Mouse (Mus musculus): ENCODE results near the gene Tmprss13. TPM values are rescaled to one million over a fixed set of nuclear protein-coding genes. Genes with fewer than 3 reads are reported as not detected.

The Tmprss13 gene
- polyA plus RNA-seq, 1 experiment from 2014 or later, result 0.12 TPM

DNA sequence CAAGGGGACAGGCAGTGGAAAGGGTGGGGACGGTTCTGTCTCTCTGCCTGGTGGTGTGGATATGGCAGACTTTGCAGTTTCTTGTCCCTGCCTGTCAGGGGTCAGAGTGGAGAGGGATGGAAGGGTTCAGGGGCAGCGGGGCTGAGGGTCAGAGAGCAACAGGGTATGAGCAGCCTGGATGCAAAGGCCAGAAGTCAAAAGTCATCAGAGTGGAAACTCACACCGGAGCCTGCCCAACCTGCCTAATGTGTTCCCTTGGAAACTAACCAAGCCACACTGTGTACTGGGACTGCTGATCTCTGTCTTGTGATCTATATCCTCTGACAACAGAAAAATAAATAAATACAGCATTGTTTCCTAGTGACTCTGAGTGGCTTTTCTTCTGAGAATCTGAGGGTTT is 76.9 kb downstream of the Tmprss13 start:
- Histone ChIP-seq H3K4me3 (no peak overlapping the region), H3K27me3 (ENCODE audit: insufficient read depth, poor library complexity, severe bottlenecking) (no peaks in the 10 kb centered on the region), H3K27ac (no peak overlapping the region), H3K4me1 (replicated peaks) (no peaks in the 10 kb centered on the region), H3K36me3 (peaks cover 53% of the 10 kb centered on the region), H3K9me3 (no peaks in the 10 kb centered on the region)
- DNase-seq (ENCODE audit: low spot score), result no peak
- 53% methylated on average over 3 of the region's 3 CpGs for WGBS

Other genes with a start within 250 kb of the Tmprss13 start
- 0.38 and 0.60 TPM in 2 replicates for gene Jaml, start 239.9 kb upstream of the Tmprss13 start, polyA plus RNA-seq (2016; fragmentation: Nextera tagmentation; extraction: Ambion mirVana)
- gene Scn2b, start 201.3 kb upstream of the Tmprss13 start, polyA plus RNA-seq (2016; fragmentation: Nextera tagmentation; extraction: Ambion mirVana), result 3.5 and 4.3 TPM in 2 replicates
- gene Scn4b, start 180.7 kb upstream of the Tmprss13 start, polyA plus RNA-seq (2016; fragmentation: Nextera tagmentation; extraction: Ambion mirVana), result 0.58 and 0.62 TPM in 2 replicates
- not detected in 2 replicates for gene BC049352, start 137.1 kb upstream of the Tmprss13 start, polyA plus RNA-seq (2016; fragmentation: Nextera tagmentation; extraction: Ambion mirVana)
- gene Tmprss4, start 115.0 kb upstream of the Tmprss13 start, polyA plus RNA-seq (2016; fragmentation: Nextera tagmentation; extraction: Ambion mirVana), result 0.22 TPM in 1 of 2 replicates, not detected in the other
- 0.65 and 0.71 TPM in 2 replicates for gene Il10ra, start 50.0 kb upstream of the Tmprss13 start, polyA plus RNA-seq (2016; fragmentation: Nextera tagmentation; extraction: Ambion mirVana)
- gene Fxyd6, start 51.1 kb downstream of the Tmprss13 start, polyA plus RNA-seq (2016; fragmentation: Nextera tagmentation; extraction: Ambion mirVana), result 155 and 167 TPM in 2 replicates
- 0.93 and 1.1 TPM in 2 replicates for gene Fxyd2, start 80.6 kb downstream of the Tmprss13 start, polyA plus RNA-seq (2016; fragmentation: Nextera tagmentation; extraction: Ambion mirVana)
- 0.78 and 0.92 TPM in 2 replicates for gene Dscaml1, start 107.5 kb downstream of the Tmprss13 start, polyA plus RNA-seq (2016; fragmentation: Nextera tagmentation; extraction: Ambion mirVana)